Comparison of ENCODE assay signal across 7 mouse cellular contexts in genomic region chr5:7344145-7345010, GRCm38 (mm10). TPM values are rescaled to one million over a fixed set of nuclear protein-coding genes. Genes with fewer than 3 reads are reported as not detected.
DNase-seq lines count a peak whose midpoint lies in the region; ATAC-seq lines count a peak whose summit lies in the region.

Zfp804b (minus strand) TSS chr5:7344756.

- H3K9me3 ChIP-seq in heart, embryonic 12.5 days (replicated peaks) = no peaks in the 10 kb centered on the region
- no peaks in the 10 kb centered on the region for H3K9me3 ChIP-seq in liver, embryonic 12.5 days (replicated peaks)
- no peaks in the 10 kb centered on the region for H3K9me3 ChIP-seq in neural tube, embryonic 13.5 days

- ATAC-seq in heart, embryonic 12.5 days (ENCODE audit: insufficient number of reproducible peaks, low FRiP score) = peak; percentile 77
- peak; percentile 30; the same call in 1 of the 2 replicates for ATAC-seq in liver, embryonic 12.5 days
- ATAC-seq in neural tube, embryonic 13.5 days (ENCODE audit: low read depth) = peak; percentile 94

- H3K4me2 ChIP-seq in heart, embryonic 12.5 days = peak within 1 kb of the TSS; percentile 97
- peak within 1 kb of the TSS; percentile 64 for H3K4me2 ChIP-seq in liver, embryonic 12.5 days
- H3K4me2 ChIP-seq in neural tube, embryonic 13.5 days = peak within 1 kb of the TSS; percentile 88

- H3K4me3 ChIP-seq in heart, embryonic 12.5 days = peak within 1 kb of the TSS; percentile 80
- peak within 1 kb of the TSS; percentile 52 for H3K4me3 ChIP-seq in liver, embryonic 12.5 days
- peak within 1 kb of the TSS; percentile 58 for H3K4me3 ChIP-seq in neural tube, embryonic 13.5 days

- H3K27me3 ChIP-seq in heart, embryonic 12.5 days (replicated peaks) = no peaks in the 10 kb centered on the region
- H3K27me3 ChIP-seq in liver, embryonic 12.5 days (replicated peaks) = peaks cover 16% of the 10 kb centered on the region
- H3K27me3 ChIP-seq in neural tube, embryonic 13.5 days = no peaks in the 10 kb centered on the region

- WGBS in heart, embryonic 12.5 days = under 1% methylated on average over 50 of the region's 50 CpGs
- under 1% methylated on average over 50 of the region's 50 CpGs for WGBS in liver, embryonic 12.5 days (ENCODE audit: insufficient replicate concordance)
- under 1% methylated on average over 50 of the region's 50 CpGs for WGBS in neural tube, embryonic 13.5 days

- peaks cover 5% of the 10 kb centered on the region; the same call in 1 of the 2 replicates for H3K4me1 ChIP-seq in heart, embryonic 12.5 days (replicated peaks)
- H3K4me1 ChIP-seq in liver, embryonic 12.5 days = no peaks in the 10 kb centered on the region
- H3K4me1 ChIP-seq in neural tube, embryonic 13.5 days (replicated peaks) = 0 out of 2 replicates have a peak, but pooled peaks cover 4% of the 10 kb centered on the region

- DNase-seq in adrenal gland, postnatal 10 days = peak; percentile 32
- peak; percentile 78 for DNase-seq in embryo, embryonic 11 days
- peak; percentile 50 for DNase-seq in kidney, postnatal 10 days
- DNase-seq in urinary bladder, postnatal 10 days (ENCODE audit: low spot score) = peak; percentile 10

- no peaks in the 10 kb centered on the region for H3K36me3 ChIP-seq in heart, embryonic 12.5 days
- no peaks in the 10 kb centered on the region for H3K36me3 ChIP-seq in liver, embryonic 12.5 days
- no peaks in the 10 kb centered on the region for H3K36me3 ChIP-seq in neural tube, embryonic 13.5 days

- no peak within 1 kb of the TSS for H3K27ac ChIP-seq in heart, embryonic 12.5 days (ENCODE audit: poor library complexity, severe bottlenecking)
- H3K27ac ChIP-seq in liver, embryonic 12.5 days = no peak within 1 kb of the TSS
- H3K27ac ChIP-seq in neural tube, embryonic 13.5 days (replicated peaks) = peak within 1 kb of the TSS; percentile 52

- peak within 1 kb of the TSS; percentile 71 for H3K9ac ChIP-seq in heart, embryonic 12.5 days
- H3K9ac ChIP-seq in liver, embryonic 12.5 days = no peak within 1 kb of the TSS
- H3K9ac ChIP-seq in neural tube, embryonic 13.5 days = peak within 1 kb of the TSS; percentile 72

RNA-seq across cellular contexts. Expression of gene Zfp804b, which starts in this region (rescaled TPM):
- total RNA-seq in adrenal gland, postnatal 10 days (2021) = under 1 TPM; 0.18 to 0.36 TPM
- 0.13 and 0.18 TPM in 2 replicates for polyA plus RNA-seq in heart, embryonic 12.5 days (2016; fragmentation: Nextera tagmentation; extraction: Ambion mirVana)
- polyA plus RNA-seq in liver, embryonic 12.5 days (2016; fragmentation: Nextera tagmentation; extraction: Ambion mirVana) = 0.06 TPM in 1 of 2 replicates, not detected in the other
- 1.5 and 2.1 TPM in 2 replicates for polyA plus RNA-seq in neural tube, embryonic 13.5 days (2015; fragmentation: Nextera tagmentation; extraction: Ambion mirVana)

Comparison
In these comparisons a context has a peak if more than half of its experiments do, and no peak if none do; other contexts are left out.
1. Peak in DNase-seq in adrenal gland, postnatal 10 days; RNA of the gene not detected or under 1 TPM.
2. Peak in ATAC-seq, H3K4me3 ChIP-seq, H3K9ac ChIP-seq and H3K4me2 ChIP-seq in heart, embryonic 12.5 days; RNA of the gene not detected or under 1 TPM.
3. Peak in ATAC-seq, H3K4me3 ChIP-seq and H3K4me2 ChIP-seq in liver, embryonic 12.5 days; RNA of the gene not detected or under 1 TPM.
4. DNase-seq: peak in every context shown above with its lines; median percentile 78 in embryo, embryonic 11 days; 50 in kidney, postnatal 10 days; 32 in adrenal gland, postnatal 10 days; 10 in urinary bladder, postnatal 10 days.
5. ATAC-seq: peak in every context shown above with its lines; median percentile 94 in neural tube, embryonic 13.5 days; 77 in heart, embryonic 12.5 days; 30 in liver, embryonic 12.5 days.